Mouse (Mus musculus): Measurements from ENCODE around the gene Awat2.
"Not testable (repeated sequence)": the region's sequence is repeated elsewhere in the genome, so short reads cannot be mapped to it uniquely, and the experiment has no call there.

The Awat2 gene

DNA sequence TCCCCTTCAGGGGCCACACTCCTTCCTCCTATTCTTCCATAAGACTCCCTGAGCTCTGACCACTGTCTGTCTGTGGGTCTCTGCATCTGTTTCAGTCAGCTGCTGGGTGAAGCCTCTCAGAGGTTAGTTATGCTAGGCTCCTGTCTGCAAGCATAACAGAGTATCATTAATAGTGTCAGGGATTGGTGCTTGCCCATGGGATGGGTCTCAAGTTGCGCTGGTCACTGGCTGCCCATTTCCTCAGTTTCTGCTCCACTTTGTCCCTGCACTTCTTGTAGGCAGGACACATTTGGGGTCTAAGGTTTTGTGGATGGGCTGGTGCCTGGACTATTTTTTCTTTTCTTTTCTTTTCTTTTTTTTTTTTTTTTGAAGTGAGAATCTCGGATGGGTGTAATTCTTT, at the start of gene Awat2:
Awat2 (minus strand) TSS at position 101 of the 400 bp plus-strand sequence.
- not testable (repeated sequence) for DNase-seq

DNA sequence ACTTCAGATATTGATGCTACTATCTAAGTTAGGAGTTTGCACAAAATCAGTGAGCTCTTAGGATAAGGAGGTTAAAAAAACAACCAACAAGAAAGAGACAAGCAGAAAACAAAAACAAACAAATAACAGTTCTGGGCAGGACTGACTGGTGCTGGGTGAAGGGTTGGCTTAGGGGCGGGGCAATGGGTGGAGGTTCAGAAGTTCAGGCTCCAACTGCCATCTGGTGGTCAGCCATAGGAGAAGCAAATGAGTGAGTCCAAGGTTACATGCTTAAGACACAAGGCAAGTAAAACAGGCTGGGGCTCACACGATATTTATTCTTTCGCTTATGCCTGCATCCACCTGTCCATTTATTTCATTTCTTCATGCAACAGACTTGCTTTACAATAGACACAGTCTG, 37.8 kb upstream of the Awat2 start:
- DNase-seq = peak; percentile 69

DNA sequence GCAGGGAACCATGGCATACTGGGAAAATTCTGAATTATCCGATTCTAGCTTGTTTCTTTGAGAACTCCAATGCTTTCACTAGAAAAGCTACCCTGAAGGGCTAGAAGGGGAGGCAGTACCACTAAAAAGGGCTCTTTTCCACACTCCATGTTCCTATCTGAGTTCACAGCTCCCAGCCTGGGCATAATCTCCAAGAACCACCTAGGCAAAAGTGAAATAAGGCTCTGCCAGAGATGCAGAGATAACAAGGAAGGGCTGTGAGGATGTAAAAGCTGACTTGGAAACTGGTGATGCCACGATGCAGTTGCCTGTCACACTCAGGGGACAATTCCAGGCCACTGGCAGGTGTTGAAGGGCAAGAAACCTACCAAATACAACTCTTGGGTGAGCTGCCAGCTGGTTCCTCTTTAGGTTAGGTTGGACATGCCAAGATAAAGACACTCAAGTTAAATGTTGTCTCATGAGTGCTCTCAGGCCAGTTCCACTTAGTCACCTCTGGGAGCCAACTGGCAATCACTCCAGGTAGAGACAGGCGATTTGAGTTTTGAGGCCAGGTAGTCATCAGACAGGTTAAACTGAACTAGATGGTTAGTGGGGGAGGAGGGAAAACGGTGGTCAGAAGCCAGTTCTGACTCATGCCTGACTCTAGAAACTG, 33.2 kb upstream of the Awat2 start:
- no peak for DNase-seq

GRCm38 (mm10) chrX:100471491-100471890, 29.0 kb upstream of the Awat2 start:
- DNase-seq = no peak

DNA sequence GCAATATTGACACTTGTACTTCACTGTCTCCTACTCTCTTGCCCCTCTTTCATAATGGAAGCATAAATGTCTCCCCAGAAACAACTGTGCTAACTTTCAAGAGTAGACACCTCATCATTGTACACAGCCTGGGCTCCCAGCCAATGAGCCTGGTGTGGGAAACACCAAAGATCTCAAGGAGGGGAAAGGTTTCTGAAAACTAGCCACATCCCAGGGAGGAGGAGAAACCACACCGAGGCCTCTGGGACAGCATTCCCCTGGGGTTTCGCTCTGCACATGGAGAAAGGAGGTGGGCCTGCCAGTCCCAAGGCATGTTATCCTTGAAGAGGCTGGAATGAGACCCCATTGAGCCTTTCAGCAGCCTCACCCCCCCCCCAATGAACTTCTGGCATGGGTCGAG, 27.6 kb upstream of the Awat2 start:
- DNase-seq = peak; percentile 3

DNA sequence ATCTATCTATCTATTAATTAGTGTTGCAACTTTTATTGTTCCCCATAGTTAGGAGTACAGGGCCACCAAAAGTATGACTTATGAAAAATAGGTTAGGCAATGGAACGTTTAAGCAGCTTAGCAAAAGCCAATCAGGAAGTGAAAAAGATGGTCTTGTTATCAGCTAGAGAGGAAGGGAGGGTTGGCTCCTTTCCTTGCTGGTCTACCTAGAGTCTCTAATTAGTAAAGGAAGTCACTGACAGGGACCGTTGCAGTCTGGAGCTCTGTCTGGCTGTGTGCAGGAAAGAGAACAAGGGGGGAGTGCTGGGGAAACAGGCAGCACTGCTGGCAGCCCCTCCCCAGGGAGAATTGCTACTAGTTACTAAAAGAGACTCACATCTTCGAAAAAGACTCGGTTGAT, 25.5 kb upstream of the Awat2 start:
- DNase-seq = no peak

GRCm38 (mm10) chrX:100443532-100443931, 1.0 kb upstream of the Awat2 start:
- DNase-seq = no peak

DNA sequence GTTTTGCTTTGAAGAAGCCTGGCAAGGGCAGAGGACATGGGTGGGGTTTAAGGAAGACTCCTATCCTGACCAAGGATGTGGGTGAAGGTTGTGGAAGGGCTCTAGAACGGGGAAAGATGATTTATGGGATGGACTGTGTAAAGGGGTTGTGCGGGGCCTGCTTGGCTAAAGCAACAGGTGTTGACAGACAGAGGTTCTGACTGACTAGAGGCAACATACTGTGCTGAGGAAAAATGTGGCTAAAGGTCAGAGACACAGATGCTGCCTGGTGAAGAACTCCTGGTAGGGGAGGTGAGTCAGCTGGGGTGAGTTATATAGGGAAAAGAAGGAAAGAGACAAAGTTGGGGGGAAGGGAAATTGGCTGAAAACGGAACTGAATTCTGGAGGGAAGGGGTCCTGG, 10.2 kb downstream of the Awat2 start:
- DNase-seq = no peak

DNA sequence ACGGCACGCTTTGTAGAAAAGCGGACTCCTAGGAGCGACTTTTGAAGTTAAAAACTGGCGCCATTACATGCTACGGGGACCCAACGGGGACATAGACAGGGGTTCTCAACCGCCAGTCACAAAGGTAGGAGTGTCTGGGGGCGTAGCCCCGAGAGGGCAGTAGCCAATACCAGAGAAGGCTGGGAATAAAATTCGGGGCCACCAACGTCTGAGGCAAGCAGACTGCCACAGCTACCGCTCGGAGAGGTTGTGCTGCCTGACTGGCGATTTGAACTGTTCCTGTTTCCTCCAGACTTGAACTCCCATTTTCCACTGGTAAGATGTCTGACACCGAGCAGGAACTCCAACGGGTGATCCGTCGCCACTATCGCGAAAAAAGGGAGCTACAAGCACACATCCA, 13.8 kb downstream of the Awat2 start, which contains the start of gene Otud6a:
Otud6a (plus strand) TSS at position 321 of the 400 bp plus-strand sequence.
- DNase-seq = no peak

DNA sequence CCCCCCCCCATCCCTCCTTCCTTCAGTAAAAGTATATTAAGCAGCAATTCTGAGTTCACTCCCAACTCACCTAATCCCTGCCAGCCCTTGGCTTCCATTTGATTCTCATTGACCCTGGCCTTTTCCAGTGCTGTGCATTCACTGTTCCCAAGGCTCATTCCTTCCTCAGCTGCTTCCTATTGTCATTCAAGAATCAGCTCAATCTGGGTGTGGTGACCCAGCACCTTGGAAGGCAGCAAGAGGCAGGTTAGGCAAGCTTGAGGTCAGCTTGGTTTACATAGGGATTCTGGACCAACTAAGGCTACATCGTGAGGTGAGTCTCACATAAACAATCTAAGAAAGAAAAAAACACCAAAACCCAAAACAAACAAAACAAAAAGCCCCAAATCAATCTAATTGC, 33.3 kb downstream of the Awat2 start:
- no peak for DNase-seq

DNA sequence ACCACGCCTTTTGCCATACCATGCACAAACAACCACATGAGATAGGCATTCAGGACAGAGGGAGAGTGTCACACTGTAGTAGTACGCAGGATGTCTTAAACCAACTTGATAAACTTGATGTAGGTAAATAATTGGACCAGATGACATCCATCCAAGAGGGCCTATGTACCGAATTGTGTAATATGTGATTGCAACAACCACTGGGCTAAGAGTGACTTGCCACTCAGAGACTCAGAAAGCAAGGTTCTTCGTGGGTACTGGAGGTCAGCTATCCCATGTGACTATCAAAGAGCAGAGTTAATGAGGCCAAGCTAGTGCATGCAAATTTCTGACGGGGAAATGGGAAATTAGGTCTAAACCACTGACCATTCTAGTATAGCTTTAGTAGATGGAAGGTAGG, 40.9 kb downstream of the Awat2 start:
- no peak for DNase-seq

- no peak for DNase-seq
Observed at GRCm38 (mm10) chrX:100400900-100401299, 41.6 kb downstream of the Awat2 start.

GRCm38 (mm10) chrX:100395026-100395425, 47.5 kb downstream of the Awat2 start:
- peak; percentile 0 for DNase-seq

GRCm38 (mm10) chrX:100394223-100394861, 48.2 kb downstream of the Awat2 start:
- no peak for DNase-seq

DNA sequence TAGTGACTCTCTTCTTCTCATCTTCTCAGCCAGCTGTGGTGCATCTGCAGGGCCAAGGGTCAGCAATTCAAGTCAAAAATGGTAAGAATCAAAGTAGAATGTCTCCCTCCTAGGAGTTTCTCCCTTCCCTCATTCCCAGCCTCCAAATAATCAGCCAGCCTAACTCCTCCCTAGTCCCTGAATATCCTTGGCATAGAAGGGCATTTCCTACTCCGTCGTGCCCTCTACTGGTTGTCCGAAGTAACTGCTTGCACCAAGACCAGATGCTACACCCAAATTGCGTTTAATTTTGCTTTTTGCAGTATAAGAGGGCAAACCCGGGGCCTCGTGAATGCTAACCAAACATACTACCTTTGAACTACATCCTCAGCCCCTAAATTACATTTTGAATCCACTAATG, 50.2 kb downstream of the Awat2 start:
- DNase-seq = peak; percentile 12

GRCm38 (mm10) chrX:100389887-100390286, 52.6 kb downstream of the Awat2 start:
- no peak for DNase-seq

DNA sequence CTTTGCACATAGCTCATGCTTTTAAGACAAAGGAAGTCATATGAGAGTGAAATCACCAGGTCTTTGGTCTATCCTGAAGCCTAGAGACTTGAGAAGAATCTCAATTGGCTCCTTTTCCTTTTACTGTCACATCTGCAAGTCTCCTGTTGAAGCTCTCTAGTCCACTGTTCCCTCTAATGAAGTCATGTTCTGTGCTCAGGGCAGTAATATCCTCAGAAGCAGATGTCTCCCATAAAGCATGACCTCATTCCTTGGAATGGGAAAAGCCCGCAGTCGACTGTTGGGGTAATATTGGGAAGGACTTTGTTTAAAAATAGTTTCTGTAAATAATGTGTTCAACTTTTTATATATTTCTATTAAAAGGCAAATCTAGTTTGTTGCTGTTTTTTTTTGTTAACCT, 85.5 kb downstream of the Awat2 start:
- no peak for DNase-seq

Measured in kidney, postnatal 14 days (tissue).